Mouse (Mus musculus) spleen, embryonic (tissue): ENCODE measurements around the gene Arap2.

Experiments used
- CTCF ChIA-PET: fragments of 350-600 bp; sonication (Branson Sonifier 250); formaldehyde crosslinking; loops from one replicate; lab custom pipeline; 2022; lab: Charles Lee

Arap2 gene

DNA sequence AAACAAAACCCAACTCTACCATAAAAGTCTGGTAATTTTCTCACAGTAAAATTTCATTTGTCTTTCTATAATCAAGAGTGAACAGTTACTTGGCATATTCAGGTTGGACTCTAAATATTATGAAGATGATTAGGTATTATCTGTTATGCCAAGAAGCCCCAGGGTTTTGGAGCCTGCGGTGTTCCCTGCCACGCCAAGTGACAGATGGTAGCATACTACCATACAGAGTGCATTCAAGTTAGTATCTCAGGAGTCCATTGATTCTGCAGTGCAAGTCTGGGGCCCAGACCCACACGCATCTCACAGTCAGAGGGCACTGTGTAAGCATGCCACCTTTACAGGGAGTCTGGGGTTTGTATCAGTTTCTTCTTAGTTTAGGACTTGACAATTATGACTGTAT, 129.6 kb downstream of the Arap2 start:
- CTCF ChIA-PET = no interaction called here

DNA sequence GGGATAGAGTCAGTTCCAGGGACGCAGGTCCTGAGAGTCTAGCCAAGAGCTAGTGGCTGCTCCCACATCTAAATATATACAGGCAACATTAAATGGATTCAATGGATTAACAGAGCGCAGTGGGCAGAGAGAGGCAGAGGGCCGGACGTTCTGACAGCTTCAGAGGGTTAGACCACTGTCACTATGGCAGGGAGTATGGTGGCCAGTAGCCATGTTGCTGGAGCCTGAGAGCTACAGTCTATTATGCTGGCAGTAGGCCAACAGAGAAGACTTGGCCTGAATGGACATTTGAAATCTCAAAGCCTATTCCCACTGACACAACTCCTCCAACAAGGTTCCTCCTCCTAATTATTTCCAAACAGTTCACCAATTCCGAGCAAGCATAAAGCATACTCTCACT, 137.1 kb downstream of the Arap2 start:
- CTCF ChIA-PET = interaction anchor here (0.6 kb wide), 1 partner anchor 20 kb away, joined by 4 read pairs; no protein-coding TSS in a partner anchor

DNA sequence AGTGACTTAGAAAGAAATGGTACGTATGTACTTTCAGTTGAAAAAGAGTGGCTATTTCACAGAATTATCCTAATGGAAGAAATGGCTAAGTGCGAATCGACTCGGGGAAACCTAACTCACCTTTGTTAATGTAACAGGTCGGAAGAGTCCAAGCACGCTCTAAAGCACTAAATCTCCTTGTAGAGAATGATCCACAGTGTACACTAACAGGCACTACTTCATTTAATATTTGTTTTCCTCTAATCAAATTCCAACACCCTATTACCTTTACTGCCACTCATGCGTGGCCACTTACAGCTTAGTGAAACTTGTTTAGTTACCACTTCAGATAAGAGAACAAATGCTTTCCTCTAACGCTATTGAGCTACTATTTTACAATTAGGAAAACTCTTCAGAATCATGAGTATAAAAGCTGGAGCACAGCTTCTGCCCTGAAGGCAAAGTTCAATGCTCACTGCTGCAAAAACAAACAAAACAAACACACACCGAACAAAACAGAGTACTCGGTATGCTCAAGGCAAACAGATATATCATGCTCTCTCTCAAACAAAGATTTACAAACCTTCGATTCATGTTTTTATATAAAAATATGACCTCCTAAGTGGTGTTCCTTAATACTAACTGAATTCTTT, 143.0 kb downstream of the Arap2 start:
- CTCF ChIA-PET = no interaction called here

DNA sequence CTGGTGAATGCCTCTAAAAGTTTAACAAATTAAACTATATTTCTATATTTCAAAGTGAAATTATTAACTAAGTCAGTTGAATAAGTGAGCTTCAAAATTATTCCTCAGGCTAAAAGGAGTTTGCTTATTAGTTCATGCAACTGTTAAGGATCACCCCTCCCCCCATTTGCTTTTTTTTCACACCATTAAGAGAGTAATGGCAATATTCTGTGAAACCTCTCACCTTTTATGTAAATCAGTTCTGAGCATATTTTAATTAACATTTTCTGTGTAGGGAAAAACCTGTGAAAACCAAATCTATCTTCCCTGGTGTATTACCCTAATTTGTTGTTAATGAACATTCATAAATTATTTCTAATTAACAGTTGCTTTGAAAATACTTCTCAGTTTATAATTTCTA, 147.7 kb downstream of the Arap2 start:
- CTCF ChIA-PET = no interaction called here

DNA sequence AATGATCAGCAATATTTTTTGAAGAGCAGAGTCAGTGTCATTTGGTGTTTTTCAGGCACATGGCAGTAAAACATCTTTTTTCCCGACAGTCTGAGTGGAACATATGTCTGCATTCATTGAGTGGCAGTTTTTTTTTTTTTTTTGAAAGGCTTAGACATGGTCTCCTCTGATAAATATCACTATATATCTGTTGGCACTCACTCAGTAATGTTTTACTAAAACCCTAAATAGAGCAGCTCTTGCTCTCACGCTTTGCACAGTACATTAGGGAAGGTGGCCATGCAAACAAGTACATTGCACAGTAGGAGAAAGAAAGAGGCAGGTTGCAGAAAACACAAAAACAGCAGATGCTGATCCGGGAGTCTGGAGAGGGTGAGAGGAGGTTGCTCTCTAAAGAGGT, 154.0 kb downstream of the Arap2 start:
- CTCF ChIA-PET = interaction anchor here (0.7 kb wide), 1 partner anchor 396 kb away, joined by 14 read pairs; no protein-coding TSS in a partner anchor

DNA sequence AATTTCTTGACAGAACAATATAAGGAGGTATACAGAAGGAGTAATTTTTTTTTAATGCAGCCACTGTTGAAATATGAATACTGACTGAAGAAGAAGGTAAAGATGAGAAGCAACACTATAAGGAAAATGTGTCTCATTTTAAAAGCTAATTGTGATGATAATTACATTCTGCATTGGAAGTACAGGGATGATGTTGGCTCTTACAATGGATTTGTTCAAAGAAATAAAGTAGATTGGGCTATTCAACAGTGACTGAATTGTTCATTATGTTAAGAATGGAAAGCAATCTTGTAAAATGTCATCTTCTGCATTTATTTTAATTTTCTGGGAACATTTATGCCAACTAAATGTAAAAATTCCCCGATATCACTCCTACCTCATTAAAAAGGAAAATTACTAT, 178.6 kb downstream of the Arap2 start:
- CTCF ChIA-PET = no interaction called here

DNA sequence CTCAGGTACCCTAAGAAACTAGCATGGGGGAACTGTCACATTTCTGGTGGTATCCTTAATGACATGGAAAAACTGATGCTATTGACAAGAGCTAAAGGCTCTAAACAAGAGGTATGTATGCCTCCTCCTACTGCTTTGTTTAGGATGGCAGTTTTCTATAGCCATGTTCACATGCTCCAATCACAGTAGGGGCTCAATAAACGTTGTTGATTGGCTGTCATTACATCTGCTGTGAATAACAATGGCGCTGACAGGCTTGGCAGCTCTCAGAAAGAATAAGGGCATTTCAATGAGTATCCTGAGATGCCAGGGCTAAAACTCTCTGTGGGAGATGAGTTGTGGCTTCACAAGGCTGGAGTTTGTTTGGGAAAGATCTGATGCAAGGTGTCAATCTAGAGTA, 183.3 kb downstream of the Arap2 start:
- CTCF ChIA-PET = no interaction called here

GRCm38 (mm10) chr5:62581699-62582098, 184.3 kb downstream of the Arap2 start:
- CTCF ChIA-PET = no interaction called here

GRCm38 (mm10) chr5:62574336-62574844, 191.6 kb downstream of the Arap2 start:
- CTCF ChIA-PET = no interaction called here
